Mouse (Mus musculus) thymus, postnatal 10 days (tissue): ENCODE data around the gene Knstrn.

Experiments
- DNase-seq, 2 experiments: peaks; one replicate each; pipeline ENCODE4 v3.0.0; 2021; ENCODE audit warnings: low spot score in 2 of 2

The Knstrn gene

DNA sequence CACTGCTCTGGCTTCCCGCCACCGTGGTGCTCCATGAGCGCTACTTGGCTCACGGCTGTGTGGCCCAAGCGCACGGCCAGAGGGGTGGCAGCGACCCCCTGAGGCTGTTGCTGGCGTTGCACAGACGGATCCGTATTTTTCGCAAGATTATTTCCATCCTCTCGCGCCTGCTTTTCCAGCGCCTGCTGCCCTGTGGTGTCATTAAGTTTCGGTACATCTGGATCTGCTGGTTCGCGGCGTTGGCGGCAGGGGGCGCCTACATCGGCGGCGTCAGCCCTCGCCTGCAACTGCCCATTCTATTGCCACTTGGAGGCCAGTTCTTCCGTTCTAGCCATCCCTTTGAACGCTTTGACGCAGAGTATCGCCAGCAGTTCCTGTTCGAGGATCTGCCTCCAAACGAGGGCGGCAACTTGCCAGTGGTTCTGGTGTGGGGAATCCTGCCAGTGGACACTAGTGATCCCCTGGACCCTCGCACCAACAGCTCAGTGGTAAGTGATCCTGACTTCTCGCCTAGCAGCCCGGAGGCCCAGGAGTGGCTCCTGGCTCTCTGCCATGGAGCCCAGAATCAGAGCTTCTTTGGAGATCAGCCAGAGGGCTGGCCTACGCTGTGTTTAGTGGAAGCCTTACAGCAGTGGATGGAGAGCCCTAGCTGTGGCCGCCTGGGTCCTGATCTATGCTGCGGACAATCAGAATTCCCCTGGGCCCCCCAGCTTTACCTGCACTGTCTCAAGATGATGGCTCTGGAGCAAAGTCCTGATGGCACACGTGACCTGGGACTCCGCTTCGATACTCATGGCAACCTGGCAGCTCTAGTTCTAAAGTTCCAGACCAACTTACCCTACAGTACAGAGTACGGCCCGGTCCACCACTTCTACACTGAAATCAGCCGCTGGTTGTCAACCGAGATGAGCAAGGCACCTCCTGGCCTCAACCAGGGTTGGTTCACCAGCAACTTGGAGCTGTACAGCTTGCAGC is 23.0 kb upstream of the Knstrn start:
- peak in 1 of 2 experiments; percentile 29 for DNase-seq

GRCm38 (mm10) chr2:118791591-118792258 is 22.1 kb upstream of the Knstrn start:
- no peak for DNase-seq

DNA sequence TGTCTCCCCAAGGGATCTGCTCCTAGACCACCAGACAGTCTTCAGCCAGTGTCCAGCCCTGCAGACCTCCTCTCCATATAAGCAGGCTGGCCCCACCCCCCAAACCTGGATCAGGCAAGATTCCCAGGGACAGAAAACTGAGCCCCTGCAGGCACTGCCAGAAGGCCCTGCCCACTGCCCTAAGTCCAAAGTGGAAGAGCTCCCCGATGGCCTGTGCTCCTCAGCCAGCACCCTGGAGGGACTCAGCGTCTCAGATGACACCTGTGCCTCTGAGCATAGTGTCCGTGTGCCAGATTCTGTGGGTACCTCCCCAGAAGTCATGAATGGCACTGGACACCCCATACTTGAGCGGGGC is 21.6 kb upstream of the Knstrn start:
- no peak for DNase-seq

- no peak for DNase-seq
These were observed 20.2 kb upstream of the Knstrn start for GRCm38 (mm10) chr2:118793636-118794035.

DNA sequence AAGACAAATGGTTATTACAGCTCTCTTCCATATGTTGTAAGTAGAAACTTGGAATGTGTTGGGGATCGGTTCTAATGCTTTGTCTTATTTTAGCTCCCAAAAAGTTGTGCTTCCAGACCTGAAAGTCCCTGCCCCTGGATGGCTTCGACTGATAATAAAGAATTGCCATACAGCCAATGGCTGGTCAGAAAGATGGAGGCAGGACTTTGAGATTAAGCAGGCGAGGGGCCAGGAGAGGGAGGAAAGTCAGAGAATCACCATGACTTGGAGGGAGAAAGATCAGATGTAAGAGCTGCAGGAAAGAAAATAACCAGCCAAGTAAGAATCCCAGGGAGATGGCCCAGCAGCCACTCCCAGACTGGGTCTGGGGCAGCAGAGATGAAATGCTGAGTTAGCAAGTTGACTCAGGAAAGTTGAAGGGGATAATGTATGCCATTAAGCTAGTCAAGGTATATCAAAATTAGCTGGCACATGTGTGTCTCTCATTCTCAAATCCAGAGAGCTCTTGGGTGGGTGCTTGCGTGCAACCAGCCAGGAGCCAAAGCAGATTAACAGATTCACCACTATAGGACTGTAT is 11.2 kb upstream of the Knstrn start:
- no peak for DNase-seq

DNA sequence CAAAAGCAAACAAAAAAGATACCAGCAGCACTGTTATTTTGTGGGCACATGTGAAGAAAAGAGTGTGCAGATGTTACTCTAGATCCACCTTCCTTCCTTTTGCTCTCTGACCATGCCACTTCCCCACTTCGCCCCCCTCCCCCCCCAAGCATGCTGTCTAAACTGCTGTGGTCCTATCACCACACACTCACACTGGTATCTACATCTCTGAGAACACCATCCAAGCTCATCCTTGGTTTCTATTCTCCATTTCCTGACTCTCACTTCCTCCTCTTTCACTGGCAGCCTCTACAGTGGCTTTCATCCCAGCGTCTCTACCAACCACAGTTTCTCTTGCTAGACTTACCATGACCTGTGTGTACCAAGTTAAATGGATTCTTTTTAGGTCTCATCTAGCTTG is 9.3 kb upstream of the Knstrn start:
- DNase-seq = no peak

DNA sequence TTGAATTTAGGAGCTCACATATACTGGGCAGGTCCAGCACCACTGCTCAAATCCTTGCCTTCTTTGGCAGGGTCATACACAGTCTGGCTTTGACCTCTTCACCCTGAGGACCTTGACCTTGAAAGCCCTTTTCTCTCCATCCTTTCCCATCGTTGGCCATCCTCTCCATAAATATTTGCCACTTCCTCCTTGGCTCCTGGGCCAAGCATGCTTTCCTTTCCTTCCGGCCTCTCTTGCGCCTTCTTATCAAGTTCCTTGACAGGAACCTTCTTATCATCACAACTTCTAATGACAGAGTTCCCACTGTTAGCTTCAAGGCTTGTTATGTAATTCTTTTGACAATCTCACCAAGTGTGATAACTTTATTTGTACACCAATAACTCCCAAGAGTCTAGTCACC is 8.7 kb upstream of the Knstrn start:
- DNase-seq = no peak

GRCm38 (mm10) chr2:118805756-118806155 is 8.0 kb upstream of the Knstrn start:
- DNase-seq = no peak

DNA sequence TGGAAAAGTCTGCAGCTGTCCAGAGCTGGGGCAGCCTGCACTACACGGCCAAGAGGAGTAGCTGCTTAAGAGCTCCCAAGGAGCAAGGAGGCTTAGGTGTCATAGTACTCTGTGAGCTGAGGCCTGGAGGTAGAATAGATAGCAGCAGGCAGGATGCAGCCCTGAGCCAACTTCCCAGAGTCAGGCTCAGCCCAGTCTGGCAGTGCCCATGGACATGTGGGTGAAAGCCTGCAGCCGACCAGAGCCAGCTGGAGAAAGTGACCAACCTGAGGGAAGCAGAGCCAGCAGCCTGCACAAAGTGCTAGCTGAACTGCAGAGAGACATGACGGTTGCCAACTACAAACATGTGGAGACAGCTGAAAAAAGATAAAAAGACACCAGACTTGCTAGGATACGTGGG is 6.9 kb upstream of the Knstrn start:
- no peak for DNase-seq

- no peak for DNase-seq
These were observed 2.9 kb upstream of the Knstrn start for GRCm38 (mm10) chr2:118810861-118811260.

- no peak for DNase-seq
These were observed 1.1 kb upstream of the Knstrn start for GRCm38 (mm10) chr2:118812724-118813123.

DNA sequence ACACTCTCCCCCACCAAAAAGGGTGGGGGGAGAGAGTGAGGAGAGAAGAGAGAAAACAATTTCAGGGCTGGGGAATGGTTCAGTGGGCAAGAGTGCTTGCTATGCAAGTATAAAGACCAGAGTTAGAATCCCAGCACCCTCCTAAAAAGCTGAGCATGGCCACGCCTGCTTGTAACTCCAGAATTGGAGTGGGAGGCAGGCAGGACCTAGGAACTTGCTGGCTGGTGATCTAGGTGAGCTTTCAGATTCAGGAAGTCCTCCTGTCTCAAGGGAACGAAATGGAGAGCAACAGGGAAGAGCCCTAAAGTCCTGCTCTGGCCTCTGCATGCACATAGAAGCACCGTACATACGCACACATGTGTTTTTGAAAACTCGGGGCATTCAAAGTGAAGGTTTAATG is 9.0 kb downstream of the Knstrn start:
- no peak for DNase-seq

GRCm38 (mm10) chr2:118824396-118824795 is 10.6 kb downstream of the Knstrn start:
- no peak for DNase-seq

- no peak for DNase-seq
These were observed 15.3 kb downstream of the Knstrn start for GRCm38 (mm10) chr2:118829096-118829495.

DNA sequence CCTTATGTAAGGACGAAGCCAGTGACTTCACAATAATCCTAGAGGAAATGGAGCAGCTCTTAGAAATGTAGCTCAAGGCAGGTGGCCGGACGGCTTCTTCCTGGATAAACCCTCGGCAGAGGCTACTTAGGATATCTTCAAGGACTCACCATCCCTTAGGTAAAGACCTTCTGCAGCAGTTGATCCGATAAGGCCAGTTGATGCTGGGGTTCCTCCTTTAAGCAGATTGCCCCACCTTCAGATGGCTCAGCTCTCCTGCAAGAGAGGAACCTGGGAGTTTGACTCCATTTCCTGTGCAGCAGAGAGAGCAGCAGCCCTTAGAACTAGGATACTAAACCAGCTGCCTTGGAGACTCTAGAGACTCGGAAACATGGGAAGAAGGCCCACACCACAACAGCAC is 20.3 kb downstream of the Knstrn start:
- DNase-seq = no peak

- no peak for DNase-seq
These were observed 21.3 kb downstream of the Knstrn start for GRCm38 (mm10) chr2:118835115-118835514.

DNA sequence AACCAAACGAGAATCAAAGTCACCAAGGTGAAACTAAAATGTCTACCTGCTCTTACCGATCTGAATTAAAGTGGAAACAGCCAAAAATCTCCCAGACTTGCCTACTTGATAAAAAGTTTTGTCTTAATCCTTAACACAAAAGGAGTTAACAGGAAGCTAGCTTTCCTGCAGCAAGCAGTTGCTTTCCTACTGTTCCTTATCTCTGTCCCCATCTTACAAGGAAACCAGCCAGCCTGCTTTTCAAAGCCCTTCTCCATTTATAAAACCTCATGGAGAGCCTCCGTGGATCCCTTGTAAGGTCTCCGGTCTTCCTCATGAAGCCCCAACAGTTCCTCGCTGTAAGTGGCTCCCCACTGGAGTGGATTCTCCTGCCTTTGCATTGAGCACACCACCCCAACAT is 24.5 kb downstream of the Knstrn start:
- no peak for DNase-seq

DNA sequence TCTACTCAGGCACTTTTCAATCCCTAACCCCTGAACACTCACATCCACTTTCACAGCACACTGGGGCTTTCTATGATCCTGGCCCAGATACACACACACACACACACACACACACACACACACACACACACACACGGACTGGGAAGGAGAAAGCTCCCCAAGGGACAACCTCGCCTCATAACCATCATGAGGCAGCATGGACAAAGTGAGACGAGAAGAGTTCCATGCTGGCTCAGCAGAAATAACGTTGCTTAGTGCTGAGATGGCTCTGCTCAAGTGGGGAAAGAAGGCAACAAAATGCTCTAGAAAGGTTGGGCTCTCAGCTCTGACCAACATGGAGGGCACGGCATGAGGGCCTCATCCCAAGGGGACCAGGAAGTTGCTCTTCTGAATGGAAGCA is 27.4 kb downstream of the Knstrn start:
- DNase-seq = no peak

DNA sequence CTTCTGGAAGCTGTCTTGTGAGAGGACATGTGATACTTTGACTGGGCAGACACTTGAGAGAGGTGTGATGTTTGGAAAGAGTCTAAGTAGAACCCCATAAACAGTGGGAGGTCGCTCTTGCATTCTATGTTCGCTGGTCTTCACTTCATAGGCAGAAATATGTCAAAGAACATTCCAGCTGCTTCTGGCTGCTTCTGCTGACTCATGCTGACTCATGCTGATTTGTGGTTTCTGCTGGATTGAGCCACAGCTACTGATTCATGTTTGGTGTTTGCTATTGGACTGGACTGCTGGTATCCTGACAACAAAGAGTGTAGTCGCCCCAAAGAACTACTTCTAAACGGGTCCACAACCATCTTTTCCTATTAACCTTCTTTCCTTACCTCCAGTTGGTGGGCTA is 28.0 kb downstream of the Knstrn start:
- DNase-seq = no peak

DNA sequence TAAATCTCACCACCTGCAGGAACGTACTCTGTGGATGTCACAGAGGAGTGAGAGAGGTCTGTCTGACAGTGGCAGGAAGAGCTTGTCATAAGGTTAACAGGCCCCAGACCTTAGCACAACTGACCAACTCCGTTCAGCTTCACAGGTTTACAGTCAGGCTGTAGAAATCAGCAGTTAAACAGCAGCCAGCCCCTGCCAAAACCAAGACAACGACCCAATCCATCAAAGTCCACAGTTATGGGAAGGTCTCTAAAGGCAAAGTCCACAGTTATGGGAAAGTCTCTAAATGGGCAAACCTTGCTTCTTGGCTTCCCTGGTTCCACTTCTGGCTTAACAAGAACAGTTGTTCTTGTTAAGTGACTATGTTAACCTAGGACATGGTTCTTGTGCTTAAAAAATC is 30.6 kb downstream of the Knstrn start:
- DNase-seq = no peak

- DNase-seq = peak; percentile 81 to 83
These were observed 32.4 kb downstream of the Knstrn start for GRCm38 (mm10) chr2:118846246-118846645.

DNA sequence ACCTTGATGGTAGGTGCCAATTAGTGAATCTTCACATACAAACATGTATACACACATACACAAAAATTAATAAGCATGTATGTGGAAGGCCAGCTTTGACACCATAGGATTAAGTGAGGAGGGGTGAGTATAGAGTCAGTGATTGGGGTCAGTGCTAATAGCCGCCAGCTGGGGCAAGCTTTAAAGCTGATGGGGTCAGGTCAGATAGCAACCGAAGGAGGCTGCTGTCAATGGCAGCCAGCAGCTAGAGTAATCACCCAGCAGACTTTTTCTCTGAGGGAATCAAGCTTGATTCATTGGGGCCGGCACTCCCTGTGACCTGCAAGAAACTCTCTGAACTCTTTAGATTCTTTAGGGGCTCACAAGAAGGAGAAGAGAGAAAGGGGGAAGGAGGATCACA is 38.0 kb downstream of the Knstrn start:
- DNase-seq = no peak
